Mouse (Mus musculus): ENCODE measurements around the gene Tmem185b. TPM values are rescaled to one million over a fixed set of nuclear protein-coding genes. Genes with fewer than 3 reads are reported as not detected.

The Tmem185b gene
- total and polyA plus RNA-seq, 3 experiments, result 25.2 to 35.8 TPM; not detected in 1

- Histone ChIP-seq H3K27ac (ENCODE audit: control insufficient read depth, low read depth, low read length) (no peak overlapping the region), H3K79me2 (ENCODE audit: control insufficient read depth, insufficient read depth, low read length, poor library complexity) (no peaks in the 10 kb centered on the region), H3K36me3 (ENCODE audit: control insufficient read depth in 1 of 2, insufficient read depth in 2 of 2, low read length in 2 of 2) (peaks cover under 1 to 10% of the 10 kb centered on the region in 2 experiments; a peak in 3 of 4 replicates), H3K9me3 (replicated peaks; ENCODE audit: insufficient read depth, low read length) (no peaks in the 10 kb centered on the region), H3K4me3 (ENCODE audit: control insufficient read depth in 1 of 2, insufficient read depth in 1 of 2, low read depth in 2 of 2, low read length in 2 of 2) (no peak overlapping the region), H3K27me3 (ENCODE audit: control insufficient read depth in 1 of 2, insufficient read depth in 2 of 2, low read length in 2 of 2) (no peaks in the 10 kb centered on the region), H3K9ac (ENCODE audit: control insufficient read depth, low read depth, low read length, poor library complexity, severe bottlenecking) (no peak overlapping the region), H3K4me1 (ENCODE audit: control insufficient read depth in 1 of 2, insufficient read depth in 2 of 2, low read length in 2 of 2) (peaks cover 0 to 4% of the 10 kb centered on the region in 2 experiments)
- peak; percentile 21 for DNase-seq (ENCODE audit: low read depth, low spot score)
- TF ChIP-seq TCF12 (IDR thresholded peaks at IDR 0.05; ENCODE audit: low read depth, low read length) (peak; percentile 59; the same call in 1 of the 2 replicates), CHD2 (IDR thresholded peaks at IDR 0.05; ENCODE audit: low read length) (no peak), USF2 (IDR thresholded peaks at IDR 0.05; ENCODE audit: borderline replicate concordance in 1 of 2, insufficient read depth in 1 of 2, low read depth in 1 of 2, low read length in 2 of 2) (no peak), GATA1 (IDR thresholded peaks at IDR 0.05; ENCODE audit: low read depth, low read length) (peak; percentile 55), RCOR1 (IDR thresholded peaks at IDR 0.05; ENCODE audit: low read depth, low read length) (no peak), ETS1 (IDR thresholded peaks at IDR 0.05; ENCODE audit: low read depth, low read length) (no peak; the same call in 1 of the 2 replicates), EP300 (IDR thresholded peaks at IDR 0.05; ENCODE audit: low read depth in 1 of 2, low read length in 2 of 2) (peak; percentile 50 to 66), TBP (IDR thresholded peaks at IDR 0.05; ENCODE audit: low read depth, low read length) (0 out of 2 replicates have a peak, but pooled peaks have one; percentile 36)
Observed at GRCm38 (mm10) chr1:119570134-119570533, 44.2 kb downstream of the Tmem185b start.

Other genes with a start within 250 kb of the Tmem185b start
- gene Inhbb, start 103.9 kb upstream of the Tmem185b start, total RNA-seq (2012; rRNA removed), result not detected in 2 replicates
- not detected for gene Inhbb, start 103.9 kb upstream of the Tmem185b start, polyA plus RNA-seq (2012; ENCODE audit: insufficient read depth in 1 of 2, insufficient read length in 2 of 2, low read depth in 1 of 2, low replicate concordance in 2 of 2, missing spikeins in 1 of 2)
- 26.2 and 28.0 TPM in 2 replicates for gene Ralb, start 21.4 kb upstream of the Tmem185b start, total RNA-seq (2012; rRNA removed)
- 10 to 100 TPM in 1 of 2 experiments, not detected in 1; 45.1 TPM for gene Ralb, start 21.4 kb upstream of the Tmem185b start, polyA plus RNA-seq (2012; ENCODE audit: insufficient read depth in 1 of 2, insufficient read length in 2 of 2, low read depth in 1 of 2, low replicate concordance in 2 of 2, missing spikeins in 1 of 2)
- 6.1 and 7.0 TPM in 2 replicates for gene Epb41l5, start 122.8 kb downstream of the Tmem185b start, total RNA-seq (2012; rRNA removed)
- gene Epb41l5, start 122.8 kb downstream of the Tmem185b start, polyA plus RNA-seq (2012; ENCODE audit: insufficient read depth in 1 of 2, insufficient read length in 2 of 2, low read depth in 1 of 2, low replicate concordance in 2 of 2, missing spikeins in 1 of 2), result 1 to 10 TPM in 1 of 2 experiments, not detected in 1; 8.8 TPM